Mouse (Mus musculus) liver, postnatal 0 days (tissue): ENCODE results near the gene Cish.

Source experiments
- CTCF ChIP-seq: sonication (generic); IDR thresholded peaks from 2 replicates; pipeline ENCODE4 v1.5.1; 2016; ENCODE audit warnings: antibody characterized with exemption, low read depth
- EP300 ChIP-seq: IDR thresholded peaks from 2 replicates; pipeline ENCODE4 v1.6.1; 2016; ENCODE audit warnings: antibody characterized with exemption, low read depth, mild to moderate bottlenecking

DNA sequence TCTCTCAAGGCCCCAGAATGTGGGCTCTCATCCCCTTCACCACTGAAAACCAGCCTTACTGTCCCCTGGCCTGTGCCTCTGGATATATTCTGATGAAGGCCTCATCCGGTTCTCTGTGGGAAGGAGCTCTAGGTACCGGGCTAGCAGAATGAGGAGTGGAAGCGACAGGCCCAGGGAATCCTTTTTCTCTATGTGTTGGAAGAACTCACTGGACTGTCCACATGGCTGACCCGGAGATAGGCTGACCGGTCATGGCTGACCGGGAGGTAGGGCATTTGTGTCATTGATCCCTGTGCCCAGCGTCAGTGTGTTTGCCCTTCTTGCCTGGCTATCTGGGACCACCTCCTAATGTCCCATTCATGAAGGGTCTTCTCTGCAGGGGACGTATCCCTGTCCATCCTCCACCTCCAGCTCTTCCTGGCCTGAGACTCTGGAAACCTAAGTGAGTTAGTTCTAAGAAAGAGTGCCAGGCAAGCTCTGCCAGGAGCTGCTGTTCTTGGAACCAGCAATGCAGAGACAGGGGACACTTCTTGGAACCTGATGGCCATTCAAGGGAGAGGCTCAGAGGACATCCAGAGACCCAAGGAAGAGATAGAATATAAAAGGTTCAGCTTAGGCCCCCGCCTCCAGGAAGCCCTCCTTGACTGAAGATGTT is 12.6 kb downstream of the Cish start:
- TF ChIP-seq CTCF (no peak), EP300 (no peak)
